Mouse (Mus musculus): ENCODE measurements around the gene Vangl2. TPM values are rescaled to one million over a fixed set of nuclear protein-coding genes. Genes with fewer than 3 reads are reported as not detected.

The Vangl2 gene
- polyA plus RNA-seq (2016; fragmentation: Nextera tagmentation; extraction: Ambion mirVana): 24.7 and 25.6 TPM in 2 replicates

DNA sequence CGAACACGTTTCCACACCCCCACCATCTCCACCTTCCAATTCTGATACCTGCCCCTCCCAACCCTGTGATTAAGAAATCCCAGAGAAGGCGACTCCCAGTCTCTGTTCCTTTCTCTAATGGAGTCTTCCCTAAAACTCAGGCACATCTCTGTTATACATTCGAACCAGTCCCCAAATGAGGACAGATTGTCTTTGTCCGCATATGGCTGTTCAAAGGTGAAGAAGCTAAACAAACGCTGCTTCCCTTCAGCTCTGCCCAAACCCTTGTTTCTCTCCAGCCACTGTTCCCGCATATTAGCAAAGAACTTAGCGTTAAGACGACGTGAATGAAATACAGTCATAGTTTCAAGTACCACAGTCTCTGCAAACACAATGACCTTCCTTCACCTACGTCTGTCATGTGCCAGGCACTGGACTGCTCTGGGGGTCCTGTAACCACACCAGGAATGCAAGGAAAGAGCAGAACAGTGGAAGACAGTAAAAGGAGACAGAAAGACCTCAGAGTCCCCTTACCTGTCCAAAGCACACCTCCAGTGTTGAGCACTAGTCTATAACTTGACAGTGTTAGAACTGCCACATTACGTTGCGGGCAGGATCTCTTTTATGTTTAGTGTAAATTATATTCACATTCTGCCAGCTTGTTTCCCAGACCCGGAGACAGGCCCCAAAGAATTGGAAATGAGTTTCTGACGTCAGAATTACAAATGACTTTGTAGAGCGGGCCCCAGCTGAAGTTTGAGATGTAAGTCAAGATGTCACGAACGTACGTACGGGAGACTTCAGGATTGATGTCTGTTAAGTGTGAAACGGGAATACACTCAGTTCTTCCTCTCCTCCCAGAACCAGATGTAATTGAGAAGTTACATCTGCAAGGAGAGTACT is at the start of gene Vangl2:
Gene Vangl2 (minus strand): TSS at position 51 of the 882 bp plus-strand sequence.
- Histone ChIP-seq H3K9ac (peak within 1 kb of the TSS; percentile 95), H3K27ac (peak within 1 kb of the TSS; percentile 98)
- WGBS: 41% methylated on average over 21 of the region's 21 CpGs

DNA sequence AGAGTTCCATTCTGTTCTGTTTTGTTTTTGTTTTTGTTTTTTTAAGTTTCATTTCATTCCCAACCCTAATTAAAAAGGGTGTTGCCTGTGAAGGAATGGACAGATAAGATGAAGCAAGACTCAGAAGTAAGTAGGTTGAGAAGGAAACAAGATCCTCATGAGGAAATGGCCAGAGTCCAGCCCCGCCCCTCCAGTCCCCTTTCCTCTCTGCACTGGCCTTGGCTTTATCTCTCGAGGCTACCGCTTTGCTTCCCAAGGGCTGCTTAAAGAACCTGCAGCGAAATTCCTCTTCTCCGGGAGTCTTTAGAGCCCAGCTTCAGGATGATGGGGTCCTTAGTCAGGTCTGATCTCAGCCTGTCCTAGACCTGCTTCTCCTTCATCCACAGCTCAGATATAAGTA is 49.7 kb upstream of the Vangl2 start:
- no peak overlapping the region for H3K9ac ChIP-seq
- no peak overlapping the region for H3K27ac ChIP-seq
- no peak overlapping the region for H3K4me3 ChIP-seq
- no peak overlapping the region for H3K4me2 ChIP-seq (replicated peaks)
- peaks cover 45% of the 10 kb centered on the region for H3K36me3 ChIP-seq
- H3K9me3 ChIP-seq: no peaks in the 10 kb centered on the region
- 71% methylated on average over 5 of the region's 5 CpGs for WGBS
- no peak for ATAC-seq (ENCODE audit: insufficient number of reproducible peaks, insufficient read depth, low FRiP score, low TSS enrichment)
- no peaks in the 10 kb centered on the region for H3K27me3 ChIP-seq
- peaks cover 5% of the 10 kb centered on the region for H3K4me1 ChIP-seq

More for the DNA sequence above, at the start of gene Vangl2:
- Histone ChIP-seq H3K4me3 (peak within 1 kb of the TSS; percentile 89), H3K4me1 (peaks cover 31% of the 10 kb centered on the region), H3K36me3 (no peaks in the 10 kb centered on the region), H3K4me2 (replicated peaks) (peak within 1 kb of the TSS; percentile 62), H3K27me3 (no peaks in the 10 kb centered on the region), H3K9me3 (no peaks in the 10 kb centered on the region)
- no peak for ATAC-seq (ENCODE audit: insufficient number of reproducible peaks, insufficient read depth, low FRiP score, low TSS enrichment)

- 94% methylated on average over 7 of the region's 7 CpGs for WGBS
- Histone ChIP-seq H3K4me2 (replicated peaks) (no peak overlapping the region), H3K9me3 (no peaks in the 10 kb centered on the region), H3K27me3 (no peaks in the 10 kb centered on the region), H3K4me3 (no peak overlapping the region), H3K27ac (no peak overlapping the region), H3K9ac (no peak overlapping the region), H3K4me1 (no peaks in the 10 kb centered on the region), H3K36me3 (peaks cover 85% of the 10 kb centered on the region)
- no peak for ATAC-seq (ENCODE audit: insufficient number of reproducible peaks, insufficient read depth, low FRiP score, low TSS enrichment)
These were observed 44.4 kb upstream of the Vangl2 start for GRCm38 (mm10) chr1:172072604-172073003.

- ATAC-seq (ENCODE audit: insufficient number of reproducible peaks, insufficient read depth, low FRiP score, low TSS enrichment): no peak
- Histone ChIP-seq H3K36me3 (peaks cover 96% of the 10 kb centered on the region), H3K4me3 (no peak overlapping the region), H3K27me3 (no peaks in the 10 kb centered on the region), H3K27ac (no peak overlapping the region), H3K9ac (no peak overlapping the region), H3K4me2 (replicated peaks) (no peak overlapping the region), H3K9me3 (no peaks in the 10 kb centered on the region), H3K4me1 (no peaks in the 10 kb centered on the region)
- WGBS: 79% methylated on average over 4 of the region's 4 CpGs
These were observed 43.3 kb upstream of the Vangl2 start for GRCm38 (mm10) chr1:172071556-172071955.

GRCm38 (mm10) chr1:172070227-172070626 is 42.0 kb upstream of the Vangl2 start:
- no peak for ATAC-seq (ENCODE audit: insufficient number of reproducible peaks, insufficient read depth, low FRiP score, low TSS enrichment)
- peaks cover 98% of the 10 kb centered on the region for H3K36me3 ChIP-seq
- WGBS: 62% methylated on average over 6 of the region's 6 CpGs

DNA sequence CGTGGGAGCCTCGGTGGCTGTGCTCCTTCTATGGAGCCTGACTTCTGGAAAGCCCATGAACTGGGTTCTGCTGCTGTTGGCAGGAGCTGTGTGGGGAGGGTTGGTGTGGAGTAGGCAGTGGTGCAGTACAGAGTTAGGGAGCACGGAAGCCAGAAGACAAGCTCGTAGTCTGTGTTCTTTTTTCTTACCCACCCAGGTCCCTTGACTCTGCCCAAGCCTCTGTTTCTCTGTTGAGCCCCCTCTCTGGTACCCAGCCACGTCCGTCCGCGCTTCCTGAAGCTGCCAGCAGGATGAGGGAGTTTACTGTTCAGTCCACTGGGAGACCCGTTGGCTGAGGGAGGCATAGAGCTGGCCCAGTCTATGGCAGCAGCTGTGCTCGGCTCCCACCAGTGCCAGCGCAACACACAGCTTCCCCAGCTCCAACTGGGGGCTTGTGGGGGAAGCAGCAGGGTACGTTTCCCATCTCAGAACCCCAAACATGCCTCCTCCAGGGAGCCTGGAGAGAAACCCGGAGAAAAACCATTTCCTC is 36.4 kb upstream of the Vangl2 start:
- no peak overlapping the region for H3K4me2 ChIP-seq (replicated peaks)
- no peaks in the 10 kb centered on the region for H3K27me3 ChIP-seq
- peak overlapping the region; percentile 57; the same call in 1 of the 2 replicates for H3K27ac ChIP-seq
- no peaks in the 10 kb centered on the region for H3K9me3 ChIP-seq
- WGBS: 73% methylated on average over 13 of the region's 13 CpGs
- H3K4me1 ChIP-seq: peaks cover 3% of the 10 kb centered on the region; the same call in 1 of the 2 replicates
- no peak overlapping the region for H3K4me3 ChIP-seq
- peak; percentile 32; the same call in 1 of the 2 replicates for ATAC-seq (ENCODE audit: insufficient number of reproducible peaks, insufficient read depth, low FRiP score, low TSS enrichment)
- no peak overlapping the region for H3K9ac ChIP-seq
- H3K36me3 ChIP-seq: peaks cover 56% of the 10 kb centered on the region

More at GRCm38 (mm10) chr1:172070227-172070626, 42.0 kb upstream of the Vangl2 start:
- H3K27me3 ChIP-seq: no peaks in the 10 kb centered on the region
- no peaks in the 10 kb centered on the region for H3K9me3 ChIP-seq
- no peak overlapping the region for H3K27ac ChIP-seq
- no peak overlapping the region for H3K4me2 ChIP-seq (replicated peaks)
- no peaks in the 10 kb centered on the region for H3K4me1 ChIP-seq
- no peak overlapping the region for H3K4me3 ChIP-seq
- H3K9ac ChIP-seq: no peak overlapping the region

DNA sequence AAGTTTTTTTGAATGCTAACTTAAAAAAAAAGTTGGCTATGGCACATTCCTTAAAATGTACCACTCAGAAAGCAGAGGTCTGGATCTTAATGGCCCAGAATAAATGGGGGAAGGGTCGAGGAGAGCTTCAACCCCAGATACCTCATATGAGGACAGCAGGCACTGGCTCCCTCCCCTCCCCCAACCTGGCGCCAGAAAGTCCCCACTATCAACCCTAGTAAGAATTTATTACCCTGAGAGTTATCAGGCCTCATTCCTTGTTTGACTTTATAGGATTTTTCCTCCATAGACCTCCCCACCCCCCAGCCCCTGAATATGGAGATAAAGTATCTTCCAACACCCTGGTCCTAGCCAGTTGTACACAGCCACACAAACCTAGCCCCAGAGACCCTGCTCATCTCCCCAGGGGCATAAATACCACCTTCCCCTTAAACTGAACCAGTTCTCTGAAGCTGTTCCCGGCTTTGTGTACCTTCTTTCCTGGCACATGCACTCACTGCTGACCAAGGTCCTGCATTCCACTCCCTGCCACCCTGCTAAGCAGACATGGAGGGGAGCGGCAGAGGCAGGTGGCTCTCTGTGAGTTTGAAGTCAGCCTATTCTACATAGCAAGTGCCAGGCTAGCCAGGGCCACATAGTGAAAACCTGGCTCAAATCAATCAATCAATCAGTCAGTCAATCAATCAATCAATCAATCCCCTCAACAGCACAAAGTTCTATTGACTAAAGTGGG is 35.2 kb upstream of the Vangl2 start:
- WGBS: 59% methylated on average over 4 of the region's 4 CpGs
- no peak overlapping the region for H3K27ac ChIP-seq

GRCm38 (mm10) chr1:172062101-172062500 is 33.9 kb upstream of the Vangl2 start:
- no peak overlapping the region for H3K4me2 ChIP-seq (replicated peaks)
- no peak overlapping the region for H3K4me3 ChIP-seq
- peaks cover 19% of the 10 kb centered on the region; the same call in 1 of the 2 replicates for H3K4me1 ChIP-seq
- H3K27ac ChIP-seq: no peak overlapping the region
- no peak for ATAC-seq (ENCODE audit: insufficient number of reproducible peaks, insufficient read depth, low FRiP score, low TSS enrichment)
- H3K9ac ChIP-seq: no peak overlapping the region
- peaks cover 30% of the 10 kb centered on the region for H3K36me3 ChIP-seq
- no peaks in the 10 kb centered on the region for H3K27me3 ChIP-seq
- WGBS: 78% methylated on average over 2 of the region's 2 CpGs
- H3K9me3 ChIP-seq: no peaks in the 10 kb centered on the region

More for the DNA sequence above, 35.2 kb upstream of the Vangl2 start:
- Histone ChIP-seq H3K27me3 (no peaks in the 10 kb centered on the region), H3K4me1 (peaks cover 8% of the 10 kb centered on the region; the same call in 1 of the 2 replicates), H3K9ac (no peak overlapping the region), H3K36me3 (peaks cover 44% of the 10 kb centered on the region), H3K9me3 (no peaks in the 10 kb centered on the region), H3K4me3 (no peak overlapping the region), H3K4me2 (replicated peaks) (no peak overlapping the region)
- no peak for ATAC-seq (ENCODE audit: insufficient number of reproducible peaks, insufficient read depth, low FRiP score, low TSS enrichment)

- Histone ChIP-seq H3K27ac (no peak overlapping the region), H3K9ac (no peak overlapping the region), H3K36me3 (peaks cover 22% of the 10 kb centered on the region), H3K9me3 (no peaks in the 10 kb centered on the region), H3K27me3 (peaks cover 9% of the 10 kb centered on the region), H3K4me1 (peaks cover 19% of the 10 kb centered on the region; the same call in 1 of the 2 replicates), H3K4me3 (no peak overlapping the region), H3K4me2 (replicated peaks) (no peak overlapping the region)
- no peak for ATAC-seq (ENCODE audit: insufficient number of reproducible peaks, insufficient read depth, low FRiP score, low TSS enrichment)
- WGBS: 36% methylated on average over 8 of the region's 8 CpGs
These were observed 33.0 kb upstream of the Vangl2 start for GRCm38 (mm10) chr1:172061217-172061616.

DNA sequence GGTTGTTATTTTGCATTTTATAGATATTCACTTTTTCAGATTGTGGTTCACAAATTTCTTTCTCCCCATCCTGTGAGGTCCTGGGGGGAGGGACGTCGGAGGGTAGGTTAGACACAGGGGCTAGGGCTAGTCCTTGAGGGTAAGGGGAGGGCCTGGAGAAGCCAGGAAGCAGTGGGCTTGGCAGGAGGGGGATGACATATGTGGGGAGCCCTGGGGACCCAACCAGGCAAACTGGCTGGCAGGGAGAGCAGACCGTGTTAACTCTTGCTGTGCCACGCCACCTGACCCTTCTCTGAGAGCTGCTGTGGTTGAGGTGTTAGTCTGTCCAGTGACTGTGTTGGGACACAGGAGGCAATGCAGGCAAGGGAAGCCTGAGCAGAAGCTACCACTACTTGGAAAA is 32.4 kb upstream of the Vangl2 start:
- 41% methylated on average over 4 of the region's 4 CpGs for WGBS
- Histone ChIP-seq H3K27ac (no peak overlapping the region), H3K36me3 (peaks cover 18% of the 10 kb centered on the region), H3K27me3 (peaks cover 14% of the 10 kb centered on the region), H3K4me2 (replicated peaks) (no peak overlapping the region), H3K9me3 (no peaks in the 10 kb centered on the region), H3K4me1 (peaks cover 19% of the 10 kb centered on the region; the same call in 1 of the 2 replicates), H3K9ac (no peak overlapping the region), H3K4me3 (no peak overlapping the region)
- ATAC-seq (ENCODE audit: insufficient number of reproducible peaks, insufficient read depth, low FRiP score, low TSS enrichment): no peak

- Histone ChIP-seq H3K4me2 (replicated peaks) (no peak overlapping the region), H3K27me3 (peaks cover 31% of the 10 kb centered on the region), H3K4me1 (peaks cover 23% of the 10 kb centered on the region; the same call in 1 of the 2 replicates), H3K36me3 (0 out of 2 replicates have a peak, but pooled peaks cover under 1% of the 10 kb centered on the region), H3K27ac (no peak overlapping the region), H3K4me3 (no peak overlapping the region), H3K9ac (no peak overlapping the region), H3K9me3 (no peaks in the 10 kb centered on the region)
- 51% methylated on average over 7 of the region's 7 CpGs for WGBS
- no peak for ATAC-seq (ENCODE audit: insufficient number of reproducible peaks, insufficient read depth, low FRiP score, low TSS enrichment)
These were observed 30.6 kb upstream of the Vangl2 start for GRCm38 (mm10) chr1:172058874-172059273.
